Mouse (Mus musculus): ENCODE results near the gene Lrfn1.
A peak's percentile ranks its signal among the peaks of the same experiment; 100 is the strongest.

Lrfn1 gene

DNA sequence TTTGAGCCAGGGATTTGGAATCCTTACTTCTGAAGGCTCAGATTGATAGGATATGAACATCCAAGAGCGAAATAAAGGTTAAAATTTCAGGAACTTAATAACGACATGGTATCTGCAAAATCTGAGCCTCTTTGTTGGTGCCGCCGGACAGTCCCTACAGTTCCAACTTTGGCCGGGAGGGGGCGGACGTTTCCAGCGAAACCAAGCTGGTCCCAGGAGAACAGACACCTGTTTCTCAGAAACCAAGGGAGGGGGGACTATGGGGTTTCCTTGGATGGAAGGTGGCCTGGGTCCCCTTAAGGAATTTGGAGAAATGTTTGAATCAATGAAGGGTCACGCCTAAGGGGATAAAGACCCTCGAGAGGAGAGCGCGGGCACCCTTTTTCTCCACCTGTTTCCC, 5.3 kb upstream of the Lrfn1 start:
- DNase-seq (ENCODE audit: extremely low read depth, low read depth, low spot score): no peak

DNA sequence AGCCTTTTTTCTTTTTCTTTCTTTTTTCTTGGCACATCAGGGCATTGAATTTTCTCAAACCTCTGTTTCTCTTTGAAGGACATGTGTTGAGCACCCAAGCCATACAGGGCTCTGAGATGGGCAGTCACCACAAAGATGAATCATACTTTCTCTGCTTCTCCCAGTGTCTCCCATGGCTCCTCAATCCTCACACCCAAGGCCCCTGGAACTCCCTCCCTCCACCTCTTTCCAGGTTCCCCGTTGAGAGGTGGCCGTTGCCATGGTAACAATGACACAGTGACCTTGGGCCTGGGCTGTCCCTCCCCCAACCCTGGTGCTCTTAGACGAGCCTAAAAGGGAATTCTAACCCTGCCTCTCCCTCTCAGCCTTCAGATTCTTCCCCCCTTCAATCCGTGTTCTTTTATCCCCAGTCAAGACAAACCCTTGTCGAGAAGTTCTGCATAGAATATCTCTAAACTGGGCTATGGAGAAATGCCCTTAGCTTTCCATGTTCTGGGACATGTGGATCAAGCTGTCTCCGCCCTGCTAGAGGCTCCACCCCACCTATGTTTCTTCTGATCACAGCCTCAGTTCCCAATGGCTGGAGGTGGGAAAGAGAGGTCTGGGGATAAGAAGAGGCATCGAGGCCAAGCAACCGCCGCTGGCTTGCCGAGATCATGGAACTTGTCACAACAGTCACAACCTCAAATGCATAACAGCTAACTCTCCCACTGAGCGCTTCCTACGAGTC, 4.5 kb upstream of the Lrfn1 start:
- no peak for DNase-seq (ENCODE audit: extremely low read depth, low read depth, low spot score)

DNA sequence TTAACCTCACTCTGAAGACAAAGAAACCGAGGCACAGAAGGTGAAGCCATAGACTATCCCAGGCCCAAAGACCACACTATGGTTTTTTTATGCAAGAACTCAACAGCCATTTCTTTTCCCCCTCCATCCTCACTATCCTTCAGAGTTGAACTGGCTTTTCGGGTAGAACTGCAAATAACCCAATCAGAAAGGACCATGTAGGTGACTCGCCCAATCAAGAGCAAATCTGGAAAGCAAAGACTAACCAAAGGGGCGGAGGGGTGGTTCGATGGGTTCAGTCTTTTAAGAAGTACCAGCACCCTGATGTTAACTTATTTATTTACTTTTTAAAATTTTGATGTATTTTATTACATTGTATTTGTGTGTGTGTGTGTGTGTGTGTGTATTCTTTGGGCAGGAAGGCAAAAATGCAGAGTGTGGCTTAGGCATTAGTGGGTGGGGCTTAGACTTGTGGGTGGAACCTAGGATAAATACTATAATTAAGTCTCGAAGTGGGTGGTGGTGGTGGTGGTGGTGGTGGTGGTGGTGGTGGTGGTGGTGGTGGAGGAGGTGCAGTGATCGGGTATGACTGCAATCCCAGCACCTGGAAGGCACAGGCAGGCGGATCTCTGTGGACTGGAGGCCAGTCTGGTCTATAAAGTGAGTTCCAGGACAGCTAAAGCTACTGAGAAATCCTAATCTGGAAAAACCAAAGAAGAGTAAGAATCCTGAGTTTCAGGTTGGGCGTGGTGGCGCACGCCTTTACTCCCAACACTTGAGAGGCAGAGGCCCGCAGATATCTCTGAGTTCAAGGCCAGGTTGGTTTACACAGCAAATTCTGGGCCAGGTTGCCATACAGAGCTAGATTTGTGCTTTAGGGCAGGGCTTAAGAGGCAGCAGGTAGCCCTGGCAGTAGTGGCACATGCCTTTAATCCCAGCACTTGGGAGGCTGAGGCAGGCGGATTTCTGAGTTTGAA, 3.6 kb upstream of the Lrfn1 start:
- DNase-seq (ENCODE audit: extremely low read depth, low read depth, low spot score): no peak

DNA sequence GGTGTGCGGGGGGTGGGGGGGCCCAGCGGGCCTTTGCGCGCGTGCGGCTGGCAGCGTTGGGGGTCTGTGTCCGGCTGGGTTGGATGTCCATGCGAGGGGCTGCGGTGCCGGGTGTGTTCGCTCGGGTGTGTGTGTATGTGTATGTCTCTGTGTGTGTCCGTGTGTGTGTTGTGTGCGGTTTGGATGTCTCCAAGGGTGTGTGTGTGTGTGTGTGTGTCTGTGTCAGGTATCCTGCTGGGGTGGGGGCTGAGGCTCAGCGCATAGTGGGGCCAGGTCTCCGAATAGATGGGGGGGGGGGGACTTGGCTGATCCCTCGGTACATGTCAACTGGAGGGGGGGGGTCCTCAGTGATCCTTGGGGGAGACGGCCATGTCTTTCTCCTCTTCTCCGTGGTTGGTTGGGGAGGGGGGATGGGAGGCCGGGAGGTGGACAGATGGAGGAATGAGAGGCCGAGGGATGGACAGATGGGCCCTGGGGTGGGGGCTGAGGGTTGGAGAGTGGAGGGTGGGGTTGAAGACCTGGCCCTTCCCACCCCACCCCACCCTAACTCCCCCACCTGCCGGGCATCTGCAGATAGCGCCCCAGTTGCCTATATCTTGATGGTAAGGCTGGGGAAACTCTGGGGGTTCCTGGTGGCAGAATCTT, 703 bp downstream of the Lrfn1 start:
- no peak for DNase-seq (ENCODE audit: extremely low read depth, low read depth, low spot score)

DNA sequence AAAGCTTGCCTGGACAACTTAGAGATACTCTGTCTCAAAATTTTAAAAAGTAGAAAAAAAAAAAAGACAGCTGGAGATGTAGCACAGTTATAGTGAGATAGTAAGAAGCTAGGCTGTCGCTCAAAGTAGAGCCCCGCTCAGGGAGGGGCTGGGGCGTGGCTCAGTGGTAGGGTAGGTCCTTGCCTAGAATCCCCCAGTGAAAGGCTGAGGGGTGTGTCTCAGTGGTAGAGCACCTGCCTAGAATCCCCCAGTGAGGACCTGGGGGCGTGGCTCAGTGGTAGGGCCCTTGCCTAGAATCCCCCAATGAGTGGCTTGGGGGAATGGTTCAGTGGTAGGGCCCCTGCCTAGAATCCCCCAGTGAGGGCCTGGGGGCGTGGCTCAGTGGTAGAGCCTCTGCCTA, 8.6 kb downstream of the Lrfn1 start:
- no peak for DNase-seq (ENCODE audit: extremely low read depth, low read depth, low spot score)

DNA sequence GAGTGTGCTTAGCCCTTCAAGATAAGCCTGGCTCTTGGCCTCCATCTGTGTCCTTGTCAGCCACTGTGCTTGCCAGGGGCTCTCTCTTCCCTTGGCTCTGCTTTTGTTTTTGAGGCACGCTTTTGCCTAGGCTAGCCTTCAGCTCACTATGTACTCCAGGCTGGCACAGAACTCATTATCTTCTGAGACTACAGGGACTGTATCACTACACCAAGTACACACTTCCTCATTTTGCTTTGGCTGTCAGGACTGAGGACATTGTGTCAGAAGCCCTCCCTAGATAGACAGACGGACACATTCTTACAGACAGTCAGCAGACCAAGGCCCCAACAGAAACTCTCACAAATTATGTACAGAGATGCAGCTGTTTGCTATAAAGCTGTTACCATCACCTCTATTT, 11.0 kb downstream of the Lrfn1 start:
- no peak for DNase-seq (ENCODE audit: extremely low read depth, low read depth, low spot score)

DNA sequence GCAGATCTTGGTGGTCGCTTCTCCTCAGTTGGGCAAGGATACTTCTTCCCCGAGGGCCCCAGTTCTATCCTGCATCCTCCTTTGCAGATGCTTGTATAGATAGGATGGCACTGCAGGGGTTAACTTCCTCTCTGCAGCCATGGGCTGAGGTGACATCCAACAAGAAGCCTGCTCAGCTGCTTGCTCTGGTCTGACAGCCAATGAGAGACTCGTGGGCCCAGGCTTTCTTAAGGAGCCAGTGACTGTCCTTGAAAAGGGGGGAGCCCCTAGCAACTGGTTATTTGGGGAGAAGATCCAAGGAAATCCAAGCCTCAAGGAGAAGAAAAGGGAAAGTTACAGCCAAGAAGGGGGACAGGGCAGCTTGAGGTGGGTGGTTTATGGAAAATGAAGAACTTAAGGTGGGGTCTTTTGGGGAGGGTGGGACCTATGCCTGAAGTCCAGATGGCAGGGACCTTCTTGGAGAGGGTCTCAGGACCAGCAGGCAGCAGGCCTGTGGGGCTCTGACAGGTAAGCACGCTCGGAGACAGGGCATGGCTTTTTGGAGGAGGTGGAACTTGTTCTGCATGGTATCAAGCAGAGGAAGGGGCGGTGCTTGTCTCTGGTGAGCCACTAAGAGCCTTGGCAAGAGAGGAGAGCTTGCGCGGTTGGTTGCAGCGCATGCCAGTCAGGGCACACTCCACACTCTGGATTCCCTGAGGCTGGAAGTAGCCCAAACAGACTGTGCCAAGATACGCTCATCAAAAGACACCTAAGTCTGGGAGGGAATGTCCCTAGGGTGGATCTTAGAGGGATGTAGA, 12.8 kb downstream of the Lrfn1 start:
- peak; percentile 74 for DNase-seq (ENCODE audit: extremely low read depth, low read depth, low spot score)

DNA sequence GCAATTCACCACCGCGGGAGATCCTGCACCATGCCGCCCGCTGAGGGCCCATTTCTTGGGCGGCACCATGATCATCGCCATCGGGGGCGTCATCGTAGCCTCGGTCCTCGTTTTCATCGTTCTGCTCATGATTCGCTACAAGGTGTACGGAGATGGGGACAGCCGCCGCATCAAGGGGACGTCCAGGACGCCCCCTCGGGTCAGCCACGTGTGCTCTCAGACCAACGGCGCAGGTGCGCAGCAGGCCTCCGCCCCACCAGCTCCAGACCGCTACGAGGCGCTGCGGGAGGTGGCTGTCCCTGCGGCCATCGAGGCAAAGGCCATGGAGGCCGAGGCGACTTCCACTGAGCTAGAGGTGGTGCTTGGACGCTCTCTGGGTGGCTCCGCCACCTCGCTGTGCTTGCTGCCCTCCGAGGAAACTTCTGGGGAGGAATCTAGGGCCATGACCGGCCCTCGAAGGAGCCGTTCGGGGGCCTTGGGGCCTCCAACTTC, 15.0 kb downstream of the Lrfn1 start:
- no peak for DNase-seq (ENCODE audit: extremely low read depth, low read depth, low spot score)

DNA sequence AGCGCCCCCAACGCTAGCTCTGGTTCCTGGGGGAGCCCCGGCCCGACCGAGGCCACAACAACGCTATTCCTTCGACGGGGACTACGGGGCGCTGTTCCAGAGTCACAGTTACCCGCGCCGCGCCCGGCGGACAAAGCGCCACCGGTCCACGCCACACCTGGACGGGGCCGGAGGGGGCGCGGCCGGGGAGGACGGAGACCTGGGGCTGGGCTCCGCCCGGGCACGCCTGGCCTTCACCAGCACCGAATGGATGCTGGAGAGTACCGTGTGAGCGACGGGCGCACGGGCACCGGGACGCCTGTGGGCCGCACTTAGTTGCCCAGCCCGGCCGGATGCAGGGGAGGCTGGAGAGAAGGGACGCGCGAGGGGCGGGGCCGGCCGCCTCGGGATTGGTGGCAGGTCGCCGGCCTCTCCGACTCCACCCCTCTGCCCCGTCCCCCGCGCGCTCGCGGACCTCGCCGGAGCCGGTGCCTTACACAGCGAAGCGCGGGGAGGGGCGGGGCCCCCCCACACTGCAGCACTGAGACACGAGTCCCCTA, 15.5 kb downstream of the Lrfn1 start:
- no peak for DNase-seq (ENCODE audit: extremely low read depth, low read depth, low spot score)

DNA sequence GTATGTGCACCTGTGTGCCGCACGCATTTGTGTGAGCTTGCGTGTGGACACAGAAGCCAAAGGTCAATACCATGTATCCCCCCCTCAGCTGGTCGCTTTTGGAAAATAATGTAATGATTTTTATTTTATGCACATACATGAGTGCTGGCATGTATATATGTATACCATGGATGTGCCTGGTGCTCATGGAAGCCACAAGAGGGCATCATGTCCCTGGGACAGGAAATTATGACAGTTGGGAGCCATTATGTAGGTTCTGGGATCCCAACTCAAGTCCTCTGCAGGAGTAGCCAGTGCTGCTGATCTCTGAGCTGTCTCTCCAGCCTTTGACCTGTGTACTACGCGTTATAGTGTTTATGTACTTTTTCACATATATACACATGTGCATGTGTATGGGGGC, 24.4 kb downstream of the Lrfn1 start:
- DNase-seq (ENCODE audit: extremely low read depth, low read depth, low spot score): no peak

DNA sequence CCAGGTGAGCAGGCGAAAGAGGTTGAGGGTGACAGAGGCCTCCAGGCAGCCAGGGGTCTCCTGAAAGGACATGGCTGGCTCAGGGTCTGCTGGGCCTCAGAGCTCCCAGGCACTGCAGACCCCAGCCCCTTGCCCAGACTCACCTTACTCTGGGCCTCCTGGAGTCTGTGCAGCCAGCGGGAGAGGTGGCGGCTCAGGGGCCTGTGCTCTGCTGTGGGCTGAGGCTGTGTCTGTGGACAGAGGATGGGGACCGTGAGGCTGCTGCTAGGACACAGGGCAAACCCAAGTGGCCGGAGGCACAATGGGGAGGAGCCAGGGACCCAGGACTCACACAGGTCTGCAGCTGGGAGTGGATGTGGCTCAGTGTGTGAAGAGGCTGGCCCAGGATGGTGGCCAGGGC, 25.6 kb downstream of the Lrfn1 start:
- no peak for DNase-seq (ENCODE audit: extremely low read depth, low read depth, low spot score)

DNA sequence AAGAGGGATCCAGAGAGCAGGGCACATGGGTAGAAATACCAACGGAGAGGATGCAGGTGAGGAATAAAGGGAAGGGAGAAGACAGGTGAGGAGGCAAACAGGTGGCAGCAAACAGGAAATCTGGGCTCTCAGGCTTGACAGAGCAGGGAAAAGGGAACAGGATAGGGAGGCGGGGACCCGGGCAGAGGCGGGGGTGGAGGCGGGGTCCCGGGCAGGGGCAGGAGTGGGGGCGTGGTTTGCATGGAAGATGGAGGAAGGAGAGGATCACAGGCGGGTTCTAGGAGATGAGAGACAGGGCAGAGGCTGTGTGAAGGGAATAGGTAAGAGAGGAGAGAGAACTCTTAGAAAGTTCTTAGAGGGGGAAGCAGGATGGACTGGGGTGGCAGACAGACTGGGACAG, 27.1 kb downstream of the Lrfn1 start:
- DNase-seq (ENCODE audit: extremely low read depth, low read depth, low spot score): no peak

DNA sequence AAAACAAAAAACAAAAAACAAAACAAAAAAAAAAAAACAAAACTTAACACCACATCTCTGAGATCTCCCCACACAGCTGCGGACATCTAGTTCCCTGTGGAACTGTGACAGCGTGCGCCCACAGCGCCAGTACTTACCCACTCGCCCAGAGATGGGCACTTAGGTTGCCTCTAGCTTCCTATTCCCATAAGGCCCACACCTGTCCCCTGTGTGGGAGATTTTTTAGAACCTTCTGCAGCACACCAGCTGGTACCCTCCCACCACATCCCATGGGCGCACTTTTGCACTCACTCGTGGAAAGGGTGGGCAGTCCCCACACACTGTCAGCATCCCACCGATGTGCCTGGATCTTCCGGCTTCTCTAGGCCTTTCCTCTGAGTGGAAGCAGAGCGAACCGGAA, 31.1 kb downstream of the Lrfn1 start:
- DNase-seq (ENCODE audit: extremely low read depth, low read depth, low spot score): no peak

DNA sequence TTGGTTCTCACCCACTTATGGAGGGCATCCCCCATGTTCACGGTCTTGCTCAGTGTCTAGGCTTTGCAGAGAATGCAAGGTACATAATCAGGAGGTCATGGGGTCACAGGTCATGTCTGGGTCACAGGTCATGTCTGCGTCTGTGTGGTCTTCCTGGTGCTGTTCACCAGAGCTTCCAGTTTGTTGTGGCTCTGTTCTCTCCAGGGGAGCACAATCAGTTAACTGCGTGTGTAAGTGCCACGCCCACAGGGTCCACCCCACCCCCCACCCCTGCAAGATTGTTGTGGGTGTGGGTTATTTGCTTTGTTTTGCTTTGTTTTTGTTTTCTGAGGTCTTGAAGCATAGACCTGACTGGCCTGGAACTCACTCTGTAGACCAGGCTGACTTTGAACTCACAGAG, 32.4 kb downstream of the Lrfn1 start:
- no peak for DNase-seq (ENCODE audit: extremely low read depth, low read depth, low spot score)

DNA sequence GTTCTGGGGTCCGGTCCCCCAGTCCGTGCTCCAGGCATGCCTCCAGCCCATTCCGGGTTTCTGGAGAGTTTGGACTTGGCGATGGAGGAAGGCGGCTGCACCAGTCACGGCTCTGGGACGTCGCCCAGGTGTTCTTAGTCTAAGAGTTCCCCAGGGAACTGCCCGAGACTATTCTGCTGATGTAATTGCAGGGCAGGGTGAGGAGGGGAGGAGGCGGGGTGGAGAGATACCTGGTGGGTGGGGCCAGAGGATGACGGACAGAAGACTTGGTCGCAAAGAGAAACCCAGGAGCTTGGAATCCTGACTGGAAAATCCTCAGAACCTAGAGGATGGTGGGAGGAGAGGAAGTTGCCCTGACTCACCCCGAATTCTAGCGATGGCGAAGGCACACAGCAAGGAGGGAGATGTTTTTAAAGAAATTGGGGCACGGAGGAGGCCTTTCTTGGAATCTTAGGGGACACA, 36.3 kb downstream of the Lrfn1 start:
- no peak for DNase-seq (ENCODE audit: extremely low read depth, low read depth, low spot score)

DNA sequence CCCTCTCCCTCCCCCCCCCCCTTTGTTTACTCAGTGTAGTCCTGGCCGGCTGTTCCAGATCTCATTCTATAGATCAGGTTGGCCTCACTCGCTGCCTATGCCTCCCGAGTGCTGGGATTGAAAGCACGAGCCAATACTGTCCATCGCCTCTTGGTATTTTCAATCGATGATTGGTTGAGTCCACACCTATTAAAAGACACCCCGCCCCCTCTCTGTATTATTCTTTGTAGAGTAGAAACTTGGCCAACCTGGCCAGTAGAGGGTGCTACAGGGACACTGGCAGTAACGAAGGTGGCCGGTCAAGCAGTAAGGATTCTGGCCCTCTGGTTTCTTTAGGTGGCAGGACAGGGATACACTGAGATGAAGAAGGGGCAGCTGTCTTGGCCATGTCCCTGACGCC, 38.6 kb downstream of the Lrfn1 start:
- DNase-seq (ENCODE audit: extremely low read depth, low read depth, low spot score): peak; percentile 33

DNA sequence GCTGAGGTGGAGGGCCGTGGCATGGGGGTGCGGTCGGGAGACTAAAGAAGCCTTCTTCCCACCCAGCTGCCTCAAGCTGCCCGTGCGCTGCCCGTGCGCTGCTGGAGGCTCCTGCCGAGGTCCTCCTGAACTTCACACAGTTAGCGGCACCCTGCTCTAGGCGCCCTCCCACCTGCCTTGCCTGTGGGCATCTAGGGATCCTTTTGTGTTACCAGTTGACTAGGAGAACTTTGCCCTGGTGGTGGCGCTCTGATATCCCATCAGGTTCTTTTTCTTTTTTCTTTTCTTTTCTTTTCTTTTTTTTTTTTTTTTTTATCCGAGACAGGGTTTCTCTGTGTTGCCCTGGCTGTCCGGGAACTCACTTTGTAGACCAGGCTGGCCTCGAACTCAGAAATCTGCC, 39.1 kb downstream of the Lrfn1 start:
- no peak for DNase-seq (ENCODE audit: extremely low read depth, low read depth, low spot score)

DNA sequence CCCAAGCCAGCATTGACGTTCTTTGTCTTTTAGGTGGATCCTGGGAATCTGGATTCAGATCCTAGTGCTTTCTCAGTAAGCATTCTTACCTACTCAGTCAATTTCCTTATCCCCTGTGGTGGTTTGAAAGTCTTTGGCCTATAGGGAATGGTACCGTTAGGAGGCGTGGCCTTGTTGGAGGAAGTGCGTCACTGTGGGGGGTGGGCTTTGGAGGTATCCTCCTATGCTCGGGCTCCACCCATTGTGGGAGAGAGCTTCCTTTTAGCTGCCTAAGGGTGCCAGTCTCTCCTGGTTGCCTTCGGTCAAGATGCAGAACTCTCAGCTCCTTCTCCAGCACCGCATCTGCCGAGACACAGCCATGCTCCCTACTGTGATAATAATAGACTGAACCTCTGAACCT, 40.5 kb downstream of the Lrfn1 start:
- no peak for DNase-seq (ENCODE audit: extremely low read depth, low read depth, low spot score)

DNA sequence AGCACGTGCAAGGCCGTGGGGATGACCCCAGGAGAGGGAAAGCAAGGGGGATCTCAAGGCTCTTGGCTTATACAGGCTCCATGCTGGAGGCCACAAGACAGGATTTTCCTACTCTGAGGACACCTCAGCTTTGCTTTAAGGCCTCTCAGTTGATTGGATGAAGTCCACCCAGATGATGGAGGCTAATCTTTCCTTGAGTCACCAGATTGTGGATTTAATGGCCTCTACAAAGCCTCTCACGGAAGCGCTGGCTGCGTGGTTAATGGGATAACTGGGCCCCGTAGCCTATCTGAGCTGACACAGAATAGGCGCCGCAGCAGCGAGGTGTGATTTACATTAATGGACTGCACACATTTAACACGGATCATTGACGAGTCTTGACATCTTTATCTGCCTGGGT, 43.6 kb downstream of the Lrfn1 start:
- DNase-seq (ENCODE audit: extremely low read depth, low read depth, low spot score): no peak

DNA sequence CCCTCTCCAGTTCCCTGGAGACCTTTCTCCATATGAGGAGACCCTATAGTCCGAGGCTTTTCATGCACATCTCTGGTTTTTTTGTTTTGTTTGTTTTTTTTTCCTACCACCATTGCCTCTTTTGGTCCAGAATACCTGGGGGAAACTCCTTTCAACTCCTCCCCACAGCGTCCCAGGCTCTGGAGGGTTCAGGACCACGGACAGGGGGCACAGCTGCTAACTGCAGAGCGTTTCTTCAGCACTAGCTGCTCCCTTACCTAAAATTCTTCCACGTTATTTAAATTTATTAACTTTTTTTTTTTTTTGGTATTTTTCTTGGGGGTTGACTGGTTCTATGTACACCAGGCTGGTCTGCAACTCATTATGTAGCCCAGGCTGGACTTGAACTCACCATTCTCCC, 53.8 kb downstream of the Lrfn1 start:
- DNase-seq (ENCODE audit: extremely low read depth, low read depth, low spot score): no peak
